Mouse (Mus musculus): ENCODE measurements at regions not wholly inside any gene's neighbourhood (a gene's known extent, or its start where the extent isn't known, plus 50 kb on each side); places are given as distances from the start of the nearest gene placed in this dataset.

- no peak for TF ChIP-seq GATA1 (IDR thresholded peaks at IDR 0.05; ENCODE audit: borderline replicate concordance, low read length)
- no peak for TF ChIP-seq FLI1 (IDR thresholded peaks at IDR 0.05; ENCODE audit: low read length)
Measured at GRCm38 (mm10) chr11:114205192-114205591, 138.3 kb upstream of the Sdk2 start.
